Mouse (Mus musculus) thymus, adult 2 months (tissue): Measurements from ENCODE around the gene Sertad4.

Experiments
- CTCF ChIP-seq: fragments of 200-500 bp; IDR thresholded peaks from 2 replicates; pipeline ENCODE4 v1.5.1; 2012; ENCODE audit warnings: mild to moderate bottlenecking, control low read depth, low read length, moderate library complexity, borderline replicate concordance; ENCODE audit not compliant: control insufficient read depth, poor library complexity, insufficient read depth; ENCODE audit errors: extremely low read depth
- POLR2A ChIP-seq: fragments of 200-500 bp; IDR thresholded peaks from 2 replicates; pipeline ENCODE4 v1.6.1; 2012; ENCODE audit warnings: mild to moderate bottlenecking, low read length, control low read depth, moderate library complexity; ENCODE audit not compliant: control insufficient read depth, poor library complexity, insufficient read depth; ENCODE audit errors: extremely low read depth

DNA sequence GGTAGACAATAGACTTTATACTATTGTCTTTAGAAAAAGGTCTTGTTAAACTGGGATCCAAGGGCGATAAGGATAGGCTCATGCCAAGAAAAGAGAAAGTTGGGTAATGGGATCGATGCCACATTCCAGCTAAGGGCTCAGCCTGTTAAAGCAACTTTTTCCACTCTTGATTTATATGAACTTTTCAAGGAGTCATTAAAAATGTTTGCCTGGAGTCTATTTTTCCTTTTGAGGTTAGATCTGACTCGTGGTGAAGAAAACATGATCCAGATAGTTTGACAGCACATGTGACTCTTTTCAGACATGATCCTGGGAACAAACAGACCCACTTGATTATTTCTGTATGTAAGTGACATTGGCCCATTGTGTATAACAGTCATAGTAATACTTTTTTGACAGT lies 35.2 kb upstream of the Sertad4 start:
- TF ChIP-seq POLR2A (no peak), CTCF (no peak)
